Mouse (Mus musculus) small intestine, adult 2 months (tissue): ENCODE measurements around the gene Nagk.
"Not testable (repeated sequence)": the region's sequence is repeated elsewhere in the genome, so short reads cannot be mapped to it uniquely, and the experiment has no call there.

Source experiments
- CTCF ChIP-seq: fragments of 200-500 bp; IDR thresholded peaks from 2 replicates; pipeline ENCODE4 v1.5.1; 2012; ENCODE audit warnings: low read depth, mild to moderate bottlenecking, control low read depth, inconsistent platforms, low read length, moderate library complexity, mixed read lengths; ENCODE audit not compliant: insufficient replicate concordance, insufficient read length; ENCODE audit errors: extremely low read depth
- POLR2A ChIP-seq: fragments of 200-500 bp; IDR thresholded peaks from 2 replicates; pipeline ENCODE4 v1.6.1; 2012; ENCODE audit warnings: low read depth, mild to moderate bottlenecking, control low read depth, inconsistent platforms, low read length, moderate library complexity

DNA sequence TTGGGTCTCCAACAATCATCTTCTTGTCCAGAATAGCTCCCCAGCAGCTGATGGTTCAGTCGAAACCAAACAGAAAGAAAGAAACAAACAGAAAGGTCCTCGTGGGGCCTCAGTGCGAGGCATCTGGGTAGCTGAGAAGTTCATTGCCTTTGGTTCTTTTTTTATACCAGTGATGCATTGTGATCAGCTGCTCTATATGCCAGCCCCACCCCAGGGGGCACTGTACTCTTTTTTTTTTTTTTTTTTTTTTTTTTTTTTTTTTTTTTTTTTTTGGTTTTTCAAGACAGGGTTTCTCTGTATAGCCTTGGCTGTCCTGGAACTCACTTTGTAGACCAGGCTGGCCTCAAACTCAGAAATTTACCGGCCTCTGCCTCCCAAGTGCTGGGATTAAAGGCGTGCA, 4.2 kb upstream of the Nagk start:
- TF ChIP-seq CTCF, POLR2A: not testable (repeated sequence)
